Mouse (Mus musculus): ENCODE results near the gene Olfr934. TPM values are rescaled to one million over a fixed set of nuclear protein-coding genes. Genes with fewer than 3 reads are reported as not detected.

Olfr934 gene
- not detected for total RNA-seq (2023)

GRCm38 (mm10) chr9:38988215-38988614 is at the start of gene Olfr934:
Gene Olfr934 (minus strand): TSS chr9:38988315.

GRCm38 (mm10) chr9:39023277-39023676 is 35.2 kb upstream of the Olfr934 start, which contains the start of gene Olfr146:
Gene Olfr146 (minus strand): TSS chr9:39023377.

GRCm38 (mm10) chr9:38999583-38999982 is 11.5 kb upstream of the Olfr934 start, which contains the start of gene Olfr935:
Gene Olfr935 (minus strand): TSS chr9:38999683.

GRCm38 (mm10) chr9:38972013-38972412 is 16.1 kb downstream of the Olfr934 start, which contains the start of gene Olfr933:
Gene Olfr933 (plus strand): TSS chr9:38972313.

Other genes with a start within 250 kb of the Olfr934 start
- 0.12 TPM for gene Olfr920, start 236.0 kb downstream of the Olfr934 start, total RNA-seq (2023)
- not detected for gene Olfr921, start 215.2 kb downstream of the Olfr934 start, total RNA-seq (2023)
- gene Olfr922, start 173.7 kb downstream of the Olfr934 start, total RNA-seq (2023), result not detected
- gene Olfr923, start 161.8 kb downstream of the Olfr934 start, total RNA-seq (2023), result not detected
- gene Olfr924, start 143.9 kb downstream of the Olfr934 start, total RNA-seq (2023), result not detected
- not detected for gene Olfr26, start 133.3 kb downstream of the Olfr934 start, total RNA-seq (2023)
- not detected for gene Olfr926, start 111.2 kb downstream of the Olfr934 start, total RNA-seq (2023)
- gene Olfr930, start 58.5 kb downstream of the Olfr934 start, total RNA-seq (2023), result not detected
- not detected for gene Olfr933, start 16.0 kb downstream of the Olfr934 start, total RNA-seq (2023)
- not detected for gene Olfr935, start 11.4 kb upstream of the Olfr934 start, total RNA-seq (2023)
- not detected for gene Olfr146, start 35.1 kb upstream of the Olfr934 start, total RNA-seq (2023)
- not detected for gene Olfr937, start 76.6 kb upstream of the Olfr934 start, total RNA-seq (2023)
- not detected for gene Olfr938, start 90.6 kb upstream of the Olfr934 start, total RNA-seq (2023)
- gene Olfr27, start 139.8 kb upstream of the Olfr934 start, total RNA-seq (2023), result not detected
- gene Olfr943, start 178.0 kb upstream of the Olfr934 start, total RNA-seq (2023), result not detected
- gene Olfr944, start 213.6 kb upstream of the Olfr934 start, total RNA-seq (2023), result not detected

Measured in CD4-positive naive resting alpha-beta T cell, adult 76 days (primary cell).